Mouse (Mus musculus): ENCODE measurements around the gene Nxn.

DNA sequence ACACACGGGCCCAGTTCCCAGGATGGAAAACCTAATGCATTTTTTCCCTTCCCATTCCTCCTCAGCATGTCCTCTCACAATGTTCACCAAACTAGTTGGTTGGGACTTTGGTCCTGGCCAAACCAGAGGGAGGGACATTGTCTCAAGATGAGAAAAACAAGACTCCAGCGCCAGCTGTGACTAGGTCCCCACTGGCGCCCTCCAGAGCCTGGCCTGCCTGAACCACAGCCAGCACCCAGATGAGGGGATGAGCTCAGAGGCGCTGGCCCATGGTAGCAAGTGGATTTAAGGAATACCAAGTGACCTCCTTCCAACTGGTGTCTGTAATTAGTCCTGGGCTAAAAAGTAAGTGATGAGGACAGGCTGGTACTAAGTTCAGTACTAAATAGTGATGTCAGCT is 22.0 kb upstream of the Nxn start:
- TF ChIP-seq POLR2A (IDR thresholded peaks at IDR 0.05; ENCODE audit: low read depth, low read length) (no peak), CTCF (conservative IDR thresholded peaks at IDR 0.05; ENCODE audit: insufficient read depth, insufficient read length, low read depth, low read length) (no peak)

All from kidney, adult 2 months (tissue).